Mouse (Mus musculus): Measurements from ENCODE around the gene Umps.

GRCm38 (mm10) chr16:33922111-33923000 lies 44.5 kb downstream of the Umps start:
- TF ChIP-seq CTCF (IDR thresholded peaks at IDR 0.05; ENCODE audit: extremely low read depth, insufficient read length, insufficient replicate concordance, low read depth, low read length) (no peak), POLR2A (IDR thresholded peaks at IDR 0.05; ENCODE audit: low read depth, low read length) (no peak)

Measured in small intestine, adult 2 months (tissue).